Mouse (Mus musculus) limb, embryonic 12.5 days (tissue): ENCODE results near the gene Tex33. TPM values are rescaled to one million over a fixed set of nuclear protein-coding genes. Genes with fewer than 3 reads are reported as not detected.
"Not testable (repeated sequence)": the region's sequence is repeated elsewhere in the genome, so short reads cannot be mapped to it uniquely, and the experiment has no call there.

ENCODE experiments used
- ATAC-seq: fragments of 200-750 bp; cut with Nextera tagmentation; 2 replicates; pipeline ENCODE4 v1.8.0; 2017; ENCODE audit warnings: low read depth, moderate TSS enrichment; ENCODE audit not compliant: insufficient number of reproducible peaks, insufficient read depth, low FRiP score, low TSS enrichment
- H3K27ac ChIP-seq: fragments of 300-500 bp; sonication (generic); 2 replicates; pipeline ENCODE4 v1.5.1; 2016; ENCODE audit warnings: mild to moderate bottlenecking, moderate library complexity
- H3K27me3 ChIP-seq: fragments of 300-500 bp; sonication (generic); 2 replicates; pipeline ENCODE4 v1.6.1; 2016; ENCODE audit warnings: mild to moderate bottlenecking, moderate library complexity
- H3K36me3 ChIP-seq: fragments of 300-500 bp; sonication (generic); 2 replicates; pipeline ENCODE4 v1.6.1; 2016; ENCODE audit warnings: mild to moderate bottlenecking, moderate library complexity
- H3K4me1 ChIP-seq: fragments of 300-500 bp; sonication (generic); replicated peaks from 2 replicates; pipeline ENCODE4 v1.6.1; 2016
- H3K4me2 ChIP-seq: fragments of 300-500 bp; sonication (generic); 2 replicates; pipeline ENCODE4 v1.6.1; 2016; ENCODE audit warnings: mild to moderate bottlenecking, moderate library complexity
- H3K4me3 ChIP-seq: fragments of 300-500 bp; sonication (generic); replicated peaks from 2 replicates; pipeline ENCODE4 v1.5.1; 2016; ENCODE audit warnings: mild to moderate bottlenecking
- H3K9ac ChIP-seq: fragments of 300-500 bp; sonication (generic); replicated peaks from 2 replicates; pipeline ENCODE4 v1.6.1; 2016; ENCODE audit warnings: mild to moderate bottlenecking, moderate library complexity
- H3K9me3 ChIP-seq: fragments of 300-500 bp; sonication (generic); 2 replicates; pipeline ENCODE4 v1.6.1; 2016; ENCODE audit warnings: mild to moderate bottlenecking, moderate library complexity
- WGBS: fragments of 180-500 bp; shearing (Covaris S2); methylation state at CpG from one replicate; pipeline ENCODE4 v1.1.7; 2016; 5-methylcytosine and 5-hydroxymethylcytosine counted together
- microRNA-seq: library from miRNA; unstranded; fragments of <30 nt; microRNA quantifications from one replicate; pipeline ENCODE4, GENCODE M21; 2017
- polyA plus RNA-seq: library from polyadenylated mRNA; unstranded; fragments of >200 nt; fragmentation: Nextera tagmentation; extraction: Ambion mirVana; gene quantifications from 2 replicates; pipeline ENCODE4 v1.2.1, GENCODE M21; 2016

Gene Tex33
- polyA plus RNA-seq, 1 experiment from 2014 or later = not detected

GRCm38 (mm10) chr15:78339627-78340423 lies 55.9 kb downstream of the Tex33 start:
- not testable (repeated sequence) for H3K4me2 ChIP-seq, ATAC-seq, H3K9me3 ChIP-seq, H3K9ac ChIP-seq, H3K4me1 ChIP-seq, H3K4me3 ChIP-seq, H3K27ac ChIP-seq, H3K36me3 ChIP-seq, H3K27me3 ChIP-seq
- 34% methylated on average over 7 of the region's 7 CpGs for WGBS

GRCm38 (mm10) chr15:78334380-78334779 lies 61.3 kb downstream of the Tex33 start:
- 89% methylated on average over 3 of the region's 3 CpGs for WGBS

GRCm38 (mm10) chr15:78332981-78333380 lies 62.7 kb downstream of the Tex33 start:
- WGBS = 72% methylated on average over 6 of the region's 6 CpGs
- no peak for ATAC-seq
- no peaks in the 10 kb centered on the region; the same call in 1 of the 2 replicates for H3K4me1 ChIP-seq
- no peaks in the 10 kb centered on the region for H3K9me3 ChIP-seq
- H3K36me3 ChIP-seq = no peaks in the 10 kb centered on the region
- H3K4me3 ChIP-seq = no peak overlapping the region
- no peak overlapping the region for H3K9ac ChIP-seq
- no peak overlapping the region for H3K4me2 ChIP-seq
- no peaks in the 10 kb centered on the region for H3K27me3 ChIP-seq
- no peak overlapping the region for H3K27ac ChIP-seq

More at GRCm38 (mm10) chr15:78334380-78334779, 61.3 kb downstream of the Tex33 start:
- no peak overlapping the region for H3K9ac ChIP-seq
- no peak overlapping the region for H3K27ac ChIP-seq
- H3K9me3 ChIP-seq = no peaks in the 10 kb centered on the region
- H3K4me1 ChIP-seq = no peaks in the 10 kb centered on the region; the same call in 1 of the 2 replicates
- ATAC-seq = no peak
- H3K4me3 ChIP-seq = no peak overlapping the region
- no peaks in the 10 kb centered on the region for H3K36me3 ChIP-seq
- no peaks in the 10 kb centered on the region for H3K27me3 ChIP-seq
- H3K4me2 ChIP-seq = no peak overlapping the region

- WGBS = 53% methylated on average over 5 of the region's 5 CpGs
- Histone ChIP-seq H3K9ac (no peak overlapping the region), H3K4me3 (no peak overlapping the region), H3K27ac (no peak overlapping the region), H3K36me3 (no peaks in the 10 kb centered on the region), H3K27me3 (no peaks in the 10 kb centered on the region), H3K4me1 (no peaks in the 10 kb centered on the region; the same call in 1 of the 2 replicates), H3K4me2 (no peak overlapping the region), H3K9me3 (no peaks in the 10 kb centered on the region)
- no peak for ATAC-seq
These were observed 64.0 kb downstream of the Tex33 start for GRCm38 (mm10) chr15:78331523-78332340.

GRCm38 (mm10) chr15:78330706-78331105 lies 65.0 kb downstream of the Tex33 start:
- no peak overlapping the region for H3K4me3 ChIP-seq
- no peak overlapping the region for H3K27ac ChIP-seq
- no peak for ATAC-seq
- H3K9me3 ChIP-seq = no peaks in the 10 kb centered on the region
- WGBS = 72% methylated on average over 4 of the region's 4 CpGs
- no peak overlapping the region for H3K4me2 ChIP-seq
- H3K9ac ChIP-seq = no peak overlapping the region
- H3K27me3 ChIP-seq = no peaks in the 10 kb centered on the region
- no peaks in the 10 kb centered on the region for H3K36me3 ChIP-seq
- H3K4me1 ChIP-seq = no peaks in the 10 kb centered on the region; the same call in 1 of the 2 replicates

GRCm38 (mm10) chr15:78329972-78330371 lies 65.7 kb downstream of the Tex33 start:
- not testable (repeated sequence) for H3K4me1 ChIP-seq, H3K4me2 ChIP-seq, ATAC-seq, H3K27me3 ChIP-seq, H3K9me3 ChIP-seq, H3K27ac ChIP-seq, H3K9ac ChIP-seq, H3K4me3 ChIP-seq, H3K36me3 ChIP-seq
- WGBS = 84% methylated on average over 6 of the region's 6 CpGs

- ATAC-seq = no peak
- H3K27ac ChIP-seq = no peak overlapping the region
- no peaks in the 10 kb centered on the region for H3K9me3 ChIP-seq
- H3K36me3 ChIP-seq = no peaks in the 10 kb centered on the region
- 91% methylated on average over 3 of the region's 3 CpGs for WGBS
- no peaks in the 10 kb centered on the region; the same call in 1 of the 2 replicates for H3K4me1 ChIP-seq
- no peak overlapping the region for H3K4me3 ChIP-seq
- no peak overlapping the region for H3K9ac ChIP-seq
- H3K4me2 ChIP-seq = no peak overlapping the region
- H3K27me3 ChIP-seq = no peaks in the 10 kb centered on the region
These were observed 67.1 kb downstream of the Tex33 start for GRCm38 (mm10) chr15:78328520-78329097.

Small RNAs within 50 kb of the gene (microRNA-seq; reads per million reads assigned to microRNA genes)
- gene Mir7676-2 = not detected

Other genes with a start within 250 kb of the Tex33 start
- gene Ift27, start 221.8 kb downstream of the Tex33 start, polyA plus RNA-seq = 93.9 and 98.1 TPM in 2 replicates
- not detected in 2 replicates for gene Pvalb, start 189.5 kb downstream of the Tex33 start, polyA plus RNA-seq
- 3.8 and 5.0 TPM in 2 replicates for gene Ncf4, start 151.1 kb downstream of the Tex33 start, polyA plus RNA-seq
- 0.10 and 0.31 TPM in 2 replicates for gene Csf2rb2, start 90.2 kb downstream of the Tex33 start, polyA plus RNA-seq
- 0.64 and 1.2 TPM in 2 replicates for gene Csf2rb, start 70.2 kb downstream of the Tex33 start, polyA plus RNA-seq
- gene Tst, start 10.0 kb upstream of the Tex33 start, polyA plus RNA-seq = 6.3 and 6.7 TPM in 2 replicates
- gene Mpst, start 10.5 kb upstream of the Tex33 start, polyA plus RNA-seq = 2.1 and 3.0 TPM in 2 replicates
- gene Kctd17, start 32.7 kb upstream of the Tex33 start, polyA plus RNA-seq = 40.3 and 49.8 TPM in 2 replicates
- 0.10 TPM in 1 of 2 replicates, not detected in the other for gene Tmprss6, start 72.7 kb upstream of the Tex33 start, polyA plus RNA-seq
- gene Il2rb, start 99.4 kb upstream of the Tex33 start, polyA plus RNA-seq = 0.05 and 0.08 TPM in 2 replicates
- gene C1qtnf6, start 135.5 kb upstream of the Tex33 start, polyA plus RNA-seq = 14.8 and 20.0 TPM in 2 replicates
- 0.05 TPM in 1 of 2 replicates, not detected in the other for gene Sstr3, start 148.8 kb upstream of the Tex33 start, polyA plus RNA-seq
- gene Rac2, start 176.9 kb upstream of the Tex33 start, polyA plus RNA-seq = 5.1 and 6.0 TPM in 2 replicates
- 5.1 TPM in 2 replicates for gene Cyth4, start 201.1 kb upstream of the Tex33 start, polyA plus RNA-seq